Mouse (Mus musculus): ENCODE measurements around the gene Mien1.

The Mien1 gene

DNA sequence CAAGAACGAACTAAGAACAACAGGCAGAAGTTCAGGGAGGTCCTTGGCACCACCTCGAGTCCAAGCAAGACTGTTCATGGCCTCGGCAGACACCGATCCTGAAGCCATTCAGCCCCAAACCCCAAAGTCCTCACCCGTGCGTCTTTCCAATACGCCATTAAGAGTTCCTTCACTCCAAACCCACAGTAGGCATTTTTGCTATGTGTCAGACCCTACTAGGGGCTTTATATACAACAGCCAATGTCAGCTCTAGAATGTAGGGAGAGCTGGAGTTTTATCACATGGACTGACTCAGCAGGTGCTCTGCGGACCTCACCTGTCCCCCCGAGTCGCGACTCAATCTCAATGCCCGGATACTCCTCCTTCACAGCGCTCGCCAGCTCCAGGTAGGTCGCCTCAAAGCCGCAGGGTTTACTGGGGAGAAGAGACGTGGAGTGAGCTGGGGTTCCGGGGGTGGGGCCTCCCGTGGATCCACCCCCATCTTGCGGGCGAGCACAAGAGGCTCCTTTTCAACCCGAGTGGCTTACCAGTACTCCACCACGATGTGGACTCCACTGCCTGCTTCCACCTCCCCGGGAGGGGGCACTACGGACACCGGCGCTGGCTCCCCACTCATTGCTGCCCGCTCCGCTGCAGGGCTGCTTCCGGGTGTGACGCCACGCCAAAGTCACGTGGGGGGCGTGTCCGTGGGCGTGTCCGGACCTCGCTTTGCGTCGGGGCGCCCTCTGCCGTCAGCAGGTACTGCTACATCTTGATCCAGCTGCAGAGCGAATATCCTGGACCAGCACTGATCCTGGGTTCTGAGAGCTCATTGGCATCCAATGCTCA, at the start of gene Mien1:
TSS of gene Mien1 (minus strand) at position 661 of the 828 bp plus-strand sequence.
- DNase-seq: peak; percentile 96 to 98

DNA sequence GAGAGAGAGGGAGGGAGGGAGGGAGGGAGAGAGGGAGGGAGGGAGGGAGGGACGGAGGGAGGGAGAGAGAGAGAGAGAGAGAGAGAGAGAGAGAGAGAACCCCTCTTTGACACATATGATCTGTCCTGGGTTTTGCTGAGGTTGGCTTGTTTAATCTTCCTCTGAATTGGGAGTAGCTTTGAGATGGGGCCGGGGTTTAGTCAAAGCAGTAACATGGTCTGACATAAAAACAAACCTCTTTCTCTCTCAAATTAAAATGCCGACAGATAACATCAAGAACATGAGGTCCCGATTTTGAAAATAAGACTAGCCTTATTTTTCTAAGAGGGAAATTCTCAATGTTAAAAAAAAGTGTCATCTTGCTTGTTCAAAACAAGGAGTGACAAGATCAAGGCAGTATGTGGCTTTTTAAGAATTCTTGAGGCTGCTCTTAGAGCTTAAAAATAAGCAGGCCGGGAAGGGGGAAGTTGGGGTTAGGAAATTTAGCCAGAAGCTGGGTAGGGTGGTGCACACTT, 48.8 kb upstream of the Mien1 start:
- no peak for DNase-seq

DNA sequence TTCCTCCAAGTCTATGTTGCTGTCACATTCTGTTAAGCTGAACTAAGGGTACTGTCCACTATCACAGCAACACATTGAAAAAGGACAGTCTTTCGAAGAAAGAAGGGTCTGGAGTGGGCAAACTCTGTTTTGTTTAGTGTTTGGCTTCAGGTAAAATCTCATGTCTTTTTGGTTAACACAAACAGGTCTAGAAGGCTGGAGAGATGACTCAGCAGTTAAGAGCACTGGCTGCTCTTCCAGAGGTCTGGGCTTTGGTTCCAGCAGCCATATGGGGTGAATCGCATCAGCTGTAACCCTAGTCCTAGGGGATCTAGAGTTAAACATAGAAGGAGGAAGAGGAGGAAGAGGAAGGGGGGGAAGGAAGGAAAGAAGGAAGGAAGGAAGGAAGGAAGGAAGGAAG, 47.0 kb upstream of the Mien1 start:
- no peak for DNase-seq

DNA sequence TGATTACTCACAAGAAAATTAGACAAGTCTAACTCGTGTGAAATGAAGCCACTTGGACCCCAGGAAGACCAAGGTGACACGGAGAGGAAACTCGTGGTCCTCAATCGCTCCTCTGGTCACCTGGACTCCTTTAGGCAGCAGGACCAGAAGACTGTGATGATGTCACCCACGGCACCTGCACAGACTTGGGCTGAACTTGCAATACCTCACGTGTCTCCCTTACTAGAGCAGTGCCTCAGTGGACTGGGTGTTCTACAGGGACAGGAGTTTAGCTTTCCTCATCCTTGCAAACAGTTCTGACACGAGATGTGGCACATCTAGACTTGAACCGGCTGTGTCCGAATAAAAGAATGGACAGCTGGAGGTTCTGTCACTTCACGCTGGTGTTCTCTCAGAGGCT, 43.3 kb upstream of the Mien1 start:
- DNase-seq: peak in 1 of 2 experiments; percentile 16

DNA sequence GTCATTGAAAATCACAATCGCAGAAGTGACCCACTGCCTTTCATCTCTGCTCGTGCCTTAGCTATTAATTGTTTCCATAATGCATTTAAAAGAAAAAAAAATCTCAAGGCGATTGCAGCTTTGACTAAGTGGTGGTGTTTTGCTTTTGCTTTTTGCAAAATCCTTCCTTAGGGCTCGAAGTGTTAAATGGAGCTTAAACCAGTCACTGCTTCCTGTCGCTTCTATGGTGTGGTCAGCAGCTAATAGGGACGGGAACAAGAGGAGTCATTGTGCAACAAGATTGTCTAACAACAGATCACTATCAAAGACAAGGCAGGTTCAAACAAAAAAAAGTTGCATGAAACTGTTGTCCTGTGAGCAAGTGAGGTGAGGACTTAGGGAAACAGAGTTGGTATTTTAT, 42.4 kb upstream of the Mien1 start:
- no peak for DNase-seq

DNA sequence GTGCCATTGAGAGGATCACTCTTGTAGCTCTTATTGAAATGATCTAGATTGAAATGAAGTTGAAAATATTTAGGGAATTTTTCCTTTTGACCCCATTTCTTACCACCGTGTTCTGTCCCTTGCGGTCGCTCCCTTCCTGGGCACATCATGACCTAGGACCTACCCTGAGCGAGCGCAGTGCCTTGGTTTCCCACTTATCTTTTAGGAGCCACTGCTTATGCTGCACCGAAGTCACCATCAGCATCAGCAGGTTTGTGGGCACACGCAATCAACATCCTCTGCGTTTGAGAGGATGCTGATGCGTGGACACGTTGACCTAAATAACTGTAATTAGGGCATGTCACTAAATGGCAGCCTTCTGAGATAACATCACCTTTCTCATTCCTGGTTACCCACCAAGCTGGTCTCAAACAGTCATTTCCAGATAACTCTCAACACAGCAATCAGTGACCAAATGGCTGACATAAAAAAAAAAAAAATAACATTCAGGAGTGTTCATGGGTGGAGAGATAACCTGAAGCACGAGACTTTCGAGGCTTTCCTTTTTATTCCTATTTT, 41.2 kb upstream of the Mien1 start:
- no peak for DNase-seq

DNA sequence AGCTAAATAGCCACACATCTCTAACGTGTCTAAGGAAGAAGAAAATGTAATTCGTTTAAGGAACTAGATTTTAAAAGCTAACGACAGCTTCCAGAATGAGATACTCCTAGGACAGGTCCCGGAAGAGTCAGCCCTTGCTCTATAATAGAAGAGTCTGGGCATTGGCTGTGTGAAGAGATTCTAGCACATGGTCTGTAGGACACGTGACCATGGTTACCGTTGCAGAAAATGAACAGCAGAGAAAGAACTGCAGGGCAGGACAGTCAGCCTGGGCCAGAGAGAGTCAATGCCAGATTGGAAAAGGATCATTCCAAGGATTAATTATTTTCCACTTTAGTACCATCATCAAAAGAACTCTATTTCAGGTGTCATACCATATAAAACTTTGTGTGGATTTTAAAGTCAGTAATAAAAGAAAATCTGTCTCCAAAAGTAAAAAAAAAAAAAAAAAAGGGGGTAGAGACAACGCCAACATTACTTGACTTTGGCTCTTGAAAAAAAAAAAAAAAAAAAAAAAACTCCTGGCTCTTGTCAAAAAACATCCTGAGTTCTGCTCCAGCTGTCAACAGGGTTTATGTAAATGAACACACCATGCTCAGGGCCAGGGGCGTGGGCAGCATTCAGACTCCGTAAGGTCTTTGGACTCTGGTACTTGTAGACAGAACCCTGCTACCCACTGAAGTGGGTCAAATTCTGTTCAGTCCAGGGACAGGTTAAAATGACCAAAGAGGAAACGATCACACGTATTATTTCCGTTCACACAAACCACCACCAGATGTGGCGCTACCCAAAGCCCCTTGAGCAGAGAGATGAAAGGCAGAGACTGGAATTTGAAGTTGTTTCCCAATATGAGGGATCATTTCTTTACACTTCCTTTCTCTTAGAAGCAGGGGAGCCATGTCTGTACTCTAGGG, 40.5 kb upstream of the Mien1 start:
- peak in 1 of 2 experiments; percentile 15 for DNase-seq

DNA sequence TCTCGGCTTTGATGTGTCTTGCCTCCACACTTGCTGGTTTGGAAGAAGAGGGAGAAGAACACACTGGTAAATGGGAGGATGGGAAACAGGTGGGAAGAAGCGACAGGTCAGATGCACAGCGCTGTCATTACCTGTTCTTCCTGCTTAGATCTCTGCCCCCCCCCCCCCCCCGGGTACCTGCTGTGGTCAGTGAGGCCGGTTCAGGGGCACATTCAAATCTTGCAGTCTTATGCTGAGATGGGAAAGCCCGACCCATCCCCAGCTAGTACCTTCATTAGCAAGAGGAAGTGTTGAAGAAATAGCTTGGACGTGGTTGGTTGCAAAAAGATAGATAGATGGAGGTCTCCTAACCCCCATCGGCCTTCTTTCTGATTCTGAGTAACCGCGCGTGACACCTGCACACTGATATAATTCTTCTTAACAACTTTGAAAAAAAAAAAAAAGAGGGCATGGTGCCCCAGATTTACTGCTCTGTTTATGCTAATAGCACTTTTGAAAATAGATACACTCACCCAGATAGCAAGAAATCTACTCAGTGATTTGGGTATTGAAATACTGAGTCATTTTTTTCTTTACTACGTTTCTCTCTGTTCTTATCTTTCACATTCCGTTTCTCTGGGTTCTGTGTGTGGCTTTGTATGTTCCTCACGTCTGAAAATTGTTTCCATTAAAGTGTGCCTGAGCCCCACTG, 38.4 kb upstream of the Mien1 start:
- DNase-seq: no peak

DNA sequence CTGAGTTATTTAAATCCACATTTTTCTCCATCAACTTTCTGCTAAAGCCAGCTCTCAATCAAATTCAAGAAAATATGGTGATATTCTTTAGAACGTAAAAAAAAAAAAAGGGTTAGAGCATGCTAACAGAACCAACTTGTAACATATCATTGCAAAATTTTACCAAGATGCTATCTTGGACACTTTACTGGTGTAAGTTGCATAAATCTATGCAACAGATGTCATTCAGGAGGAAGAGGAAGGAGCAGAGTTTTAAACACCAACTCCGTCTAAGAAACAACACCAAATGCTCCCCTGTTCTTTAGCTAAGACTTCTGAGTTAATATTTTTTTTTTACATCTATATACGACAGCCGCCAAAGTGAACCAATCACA, 37.6 kb upstream of the Mien1 start:
- no peak for DNase-seq

DNA sequence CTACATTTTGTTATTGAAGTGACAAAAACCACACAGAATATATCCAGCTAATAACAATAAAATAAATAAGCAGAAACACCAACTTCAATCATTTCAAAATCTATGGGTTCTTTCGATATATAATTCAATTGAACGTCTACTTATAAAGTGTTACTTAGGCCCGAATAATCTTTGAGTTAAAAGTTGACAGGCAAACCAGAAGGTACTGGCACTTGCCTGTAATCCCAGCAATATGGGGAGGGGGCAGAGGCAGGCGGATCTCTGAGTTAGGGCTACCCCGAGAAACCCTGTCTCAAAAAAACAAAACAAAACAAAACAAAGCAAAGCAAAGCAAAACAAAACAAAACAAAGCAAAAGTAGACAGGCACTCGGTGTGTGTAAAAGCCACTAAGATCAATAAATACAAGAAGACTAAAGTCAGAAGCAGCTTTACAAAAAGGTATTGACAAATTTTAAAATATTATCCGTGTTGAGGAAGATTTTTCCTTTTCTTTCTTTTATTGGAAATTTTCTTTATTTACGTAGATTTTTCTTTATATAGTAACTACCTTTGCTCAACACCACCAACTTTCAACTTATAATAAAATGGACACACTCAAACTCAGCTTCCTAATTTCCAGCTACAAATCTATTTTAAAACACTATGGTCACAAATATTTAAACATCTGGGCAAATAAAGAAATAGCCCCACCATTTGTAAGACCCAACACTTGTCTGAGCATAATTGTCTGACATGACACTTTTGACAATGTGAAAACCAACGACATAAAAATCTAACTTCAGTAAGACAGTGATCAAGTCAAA, 37.0 kb upstream of the Mien1 start:
- DNase-seq: no peak

DNA sequence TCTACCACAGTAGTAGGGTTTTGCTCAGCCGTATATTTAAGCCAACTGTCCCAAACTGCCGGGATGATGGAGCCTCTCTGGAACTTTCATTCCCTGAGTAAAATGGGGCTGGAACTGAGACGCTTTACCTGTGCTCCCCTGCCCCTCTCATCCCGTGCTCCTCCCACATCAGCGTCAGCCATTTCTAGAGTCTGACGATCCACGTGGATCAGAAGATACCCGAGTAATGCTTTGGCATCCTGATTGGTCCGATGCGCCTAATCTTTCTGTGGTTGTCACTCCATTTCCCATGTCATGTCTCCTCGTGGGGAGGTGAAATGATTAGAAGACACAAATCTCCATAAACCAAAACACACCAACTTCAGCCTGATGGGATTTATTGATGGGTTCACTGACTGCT, 36.2 kb upstream of the Mien1 start:
- no peak for DNase-seq

DNA sequence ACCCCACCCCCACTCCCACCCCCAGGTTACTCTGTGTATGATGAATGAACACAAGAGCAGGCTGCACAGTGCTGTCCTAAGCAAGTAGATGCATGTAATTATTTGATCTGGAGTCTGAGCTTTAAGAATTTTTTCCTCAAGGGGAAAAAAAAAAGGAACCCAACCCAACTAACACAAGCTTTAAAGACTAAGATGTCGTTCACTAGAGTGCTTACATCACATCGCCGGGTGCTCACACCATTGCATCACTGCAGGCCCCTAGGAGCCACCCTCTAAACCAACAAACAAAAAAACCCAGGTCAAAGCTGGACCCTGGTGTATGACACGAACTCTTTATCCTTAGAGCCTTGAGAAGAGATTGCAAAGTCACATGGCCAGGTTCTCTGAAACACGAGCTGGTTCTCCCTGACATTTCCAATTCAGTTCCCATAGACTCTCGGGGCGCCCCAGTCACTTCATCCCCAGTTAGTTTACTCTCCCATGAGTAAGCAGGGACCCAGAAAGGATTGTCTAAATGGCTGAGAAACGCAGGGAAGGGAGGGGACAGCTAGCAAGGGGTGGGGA, 35.2 kb upstream of the Mien1 start:
- no peak for DNase-seq

DNA sequence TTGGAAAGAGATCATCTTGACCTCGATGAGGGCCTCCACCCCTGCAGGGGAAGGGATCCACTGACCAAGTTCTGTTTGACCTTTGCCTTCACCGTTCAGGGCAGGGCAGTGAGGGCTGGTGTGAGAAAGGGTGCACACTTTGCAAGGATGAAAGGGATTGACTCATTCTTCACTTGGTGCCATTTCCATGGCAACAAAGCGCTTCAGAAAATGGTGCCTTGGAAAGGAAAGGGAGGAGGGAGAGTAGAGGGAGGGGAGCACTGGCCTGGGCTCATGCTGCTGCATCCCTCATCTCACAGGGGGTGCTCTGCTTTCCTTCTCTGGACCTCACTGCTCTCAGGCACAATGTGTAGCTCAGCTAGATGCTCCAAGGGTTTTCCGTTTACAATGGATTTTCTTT, 33.9 kb upstream of the Mien1 start:
- DNase-seq: no peak

DNA sequence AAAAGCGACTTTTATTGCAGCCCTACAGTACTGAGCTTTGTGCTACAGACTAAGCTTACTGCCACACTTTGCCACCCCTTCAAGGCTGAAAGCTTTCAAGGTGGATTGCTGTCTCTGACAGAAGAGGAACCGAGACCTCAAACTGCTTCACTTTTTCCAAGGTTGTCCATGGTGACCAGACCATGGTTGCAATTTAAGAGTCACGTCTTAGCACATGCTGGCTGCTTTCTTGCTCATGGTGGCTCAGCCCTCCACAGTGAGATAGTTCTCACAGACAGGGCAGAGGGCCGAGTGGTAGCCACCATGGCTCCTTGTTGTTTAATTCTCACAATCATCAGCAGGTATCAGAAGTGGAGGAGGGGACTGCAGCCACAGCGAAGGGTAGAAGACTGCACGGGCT, 32.0 kb upstream of the Mien1 start:
- DNase-seq: no peak

DNA sequence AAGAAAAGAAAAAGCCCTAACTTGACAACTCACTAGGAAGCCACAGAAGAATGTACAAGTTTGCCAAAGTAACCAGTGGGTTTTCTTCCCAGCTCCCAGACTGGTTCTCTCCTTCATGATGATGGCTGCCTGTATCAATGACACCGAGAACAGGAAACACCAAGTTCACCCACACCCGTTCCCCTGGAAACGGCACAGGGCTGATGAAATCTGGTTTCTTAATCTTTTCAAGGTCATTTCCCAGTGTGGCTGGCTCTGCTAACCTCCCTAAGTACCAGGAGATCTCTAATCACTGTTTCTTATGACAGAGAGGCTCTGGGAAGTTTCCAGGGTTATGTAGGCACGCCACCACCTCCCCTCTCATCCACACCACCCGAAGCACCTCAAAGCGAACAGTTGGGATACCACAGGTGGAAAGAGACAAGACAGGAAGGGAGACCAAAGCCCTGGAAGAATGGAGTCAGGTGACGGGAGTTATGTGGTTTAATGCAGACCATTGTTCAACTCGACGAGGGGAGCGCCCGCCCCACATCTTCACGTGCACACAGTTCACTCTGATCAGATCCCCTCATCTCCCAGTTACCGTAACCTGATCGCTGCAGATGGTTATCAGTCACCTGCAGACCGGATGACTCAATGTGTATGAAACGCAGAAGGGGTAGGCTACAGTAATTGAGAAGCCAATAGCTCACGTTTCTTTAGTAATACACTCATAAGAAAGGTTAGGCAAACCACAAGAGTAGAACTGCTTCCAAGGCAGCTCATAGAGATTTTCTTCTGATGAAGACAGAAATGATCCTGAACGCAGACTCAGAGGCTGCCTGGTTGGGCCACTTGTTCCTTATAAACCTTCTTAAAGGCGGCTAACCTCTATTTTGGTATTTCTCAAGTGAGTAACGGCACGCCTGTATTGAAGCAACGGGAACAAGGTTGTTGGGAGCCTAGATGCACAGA, 31.2 kb upstream of the Mien1 start:
- DNase-seq: peak in 1 of 2 experiments; percentile 27

DNA sequence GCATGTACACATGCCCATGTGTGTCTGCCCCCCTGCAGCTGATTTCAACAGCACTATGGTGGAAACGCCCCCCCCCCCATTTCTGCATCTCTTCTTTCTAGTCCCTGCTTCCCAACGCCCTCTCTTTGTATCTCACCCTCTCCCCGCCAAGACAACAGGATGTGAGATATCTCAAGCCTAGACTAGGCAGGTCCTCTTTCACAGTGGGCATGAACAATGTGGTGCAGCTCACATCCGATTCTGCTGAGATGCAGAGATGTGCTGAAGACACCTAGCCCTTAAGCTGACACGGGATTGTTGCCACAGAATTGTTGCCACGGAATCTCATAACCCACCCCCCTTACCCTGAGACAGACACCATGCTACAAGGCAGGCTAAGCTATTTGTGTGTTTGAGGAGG, 25.7 kb upstream of the Mien1 start:
- DNase-seq: peak in 1 of 2 experiments; percentile 9

DNA sequence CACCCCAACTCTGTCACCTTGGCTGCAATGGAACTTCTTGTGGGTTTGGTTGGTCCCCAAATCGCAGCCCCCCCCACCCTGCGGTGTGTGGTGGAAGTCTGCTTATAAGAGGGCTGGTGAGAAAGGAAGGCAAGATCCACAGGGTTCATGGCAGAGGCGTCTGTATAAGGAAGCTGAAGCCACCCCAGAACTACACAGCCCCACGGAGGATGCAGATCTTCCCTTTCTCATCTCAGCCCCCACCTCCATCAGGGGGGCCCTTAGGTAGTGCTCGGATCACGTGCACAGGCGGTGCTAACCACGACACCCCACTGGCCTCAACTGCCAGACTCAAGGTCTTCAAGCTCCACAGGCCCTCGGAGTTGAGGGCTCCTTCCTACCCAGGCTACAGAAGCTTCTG, 25.1 kb upstream of the Mien1 start:
- peak in 1 of 2 experiments; percentile 24 for DNase-seq

DNA sequence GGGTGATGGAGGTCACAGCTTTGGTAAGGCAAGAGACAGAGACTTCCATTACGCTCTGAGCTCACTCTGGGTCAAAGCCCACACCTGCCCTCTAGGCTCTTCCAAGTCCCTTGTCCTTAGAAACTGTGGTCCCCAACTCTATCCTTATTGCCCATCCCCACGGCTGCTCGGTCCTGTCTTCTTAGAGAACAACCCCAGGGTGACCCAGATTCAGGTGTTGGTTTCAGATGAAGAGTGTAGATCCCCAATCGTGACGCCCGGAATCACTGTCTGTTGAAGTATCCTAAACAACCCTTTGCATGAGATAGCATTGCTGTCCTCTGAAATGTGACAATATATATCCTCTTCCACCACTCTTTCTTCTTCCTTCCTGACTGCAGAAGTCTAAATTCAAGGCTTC, 23.5 kb upstream of the Mien1 start:
- DNase-seq: peak in 1 of 2 experiments; percentile 29

DNA sequence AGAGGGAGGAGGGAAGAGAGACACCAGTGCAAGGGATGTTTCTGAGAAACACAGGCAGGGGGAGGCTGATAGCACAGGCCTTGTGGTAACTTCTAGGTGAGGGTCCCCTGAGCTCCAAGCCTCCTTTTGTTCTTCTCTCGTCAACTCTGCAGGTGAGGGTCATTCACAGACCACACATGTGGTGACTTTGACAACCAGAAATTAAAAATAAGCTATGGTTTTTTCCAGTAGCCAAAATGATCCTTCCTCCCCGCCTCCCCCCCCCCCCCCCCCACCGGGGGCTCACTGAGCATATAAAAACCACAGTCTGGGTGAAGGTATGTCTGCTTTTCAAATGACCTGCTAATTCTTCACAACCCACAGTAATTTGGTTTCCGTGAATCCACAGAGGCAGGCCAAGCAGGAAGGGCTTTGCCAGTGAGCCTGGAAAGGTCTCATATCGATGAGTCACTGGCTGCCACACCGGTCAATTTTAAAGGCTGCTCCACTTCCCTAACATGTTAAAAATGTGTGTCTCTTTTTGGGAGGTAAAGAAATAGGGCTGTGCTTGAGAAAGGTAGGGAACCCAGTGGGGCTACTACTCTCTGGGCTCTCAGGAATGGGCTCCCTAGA, 22.4 kb upstream of the Mien1 start:
- DNase-seq: peak in 1 of 2 experiments; percentile 24

DNA sequence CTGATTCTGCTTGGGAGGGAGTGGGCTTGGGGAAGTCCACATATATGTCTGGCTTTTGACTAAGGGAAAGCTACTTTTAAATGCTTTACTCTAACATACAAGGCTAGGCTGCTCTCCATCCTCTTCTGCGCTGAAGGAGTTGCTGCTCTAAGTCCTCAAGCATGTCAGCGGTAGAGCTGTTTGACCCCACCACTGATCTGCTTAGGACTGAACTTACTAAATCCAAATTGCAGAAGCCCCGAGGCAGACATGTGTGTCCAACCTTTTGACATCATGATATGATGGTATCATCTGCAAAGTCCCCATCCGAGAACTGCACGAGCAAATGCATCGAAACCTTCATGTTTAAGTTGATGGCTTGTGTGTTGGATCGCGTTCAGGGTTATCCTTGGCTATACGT, 21.1 kb upstream of the Mien1 start:
- DNase-seq: peak in 1 of 2 experiments; percentile 22
